Mouse (Mus musculus): ENCODE measurements at regions not wholly inside any gene's neighbourhood (a gene's known extent, or its start where the extent isn't known, plus 50 kb on each side); places are given as distances from the start of the nearest gene placed in this dataset.

- ATAC-seq (replicated peaks; ENCODE audit: insufficient number of reproducible peaks, low FRiP score, low TSS enrichment, poor library complexity, severe bottlenecking): no peak
Observed at GRCm38 (mm10) chr9:116338729-116339100, 163.6 kb upstream of the Tgfbr2 start.

- peak; percentile 84 for ATAC-seq (replicated peaks; ENCODE audit: insufficient number of reproducible peaks, low FRiP score, low TSS enrichment, poor library complexity, severe bottlenecking)
Observed at GRCm38 (mm10) chr9:116338093-116338728, 163.1 kb upstream of the Tgfbr2 start.

GRCm38 (mm10) chr9:116337446-116338010 is 162.4 kb upstream of the Tgfbr2 start:
- ATAC-seq (replicated peaks; ENCODE audit: insufficient number of reproducible peaks, low FRiP score, low TSS enrichment, poor library complexity, severe bottlenecking): no peak

GRCm38 (mm10) chr9:116335561-116336478 is 160.7 kb upstream of the Tgfbr2 start:
- no peak for ATAC-seq (replicated peaks; ENCODE audit: insufficient number of reproducible peaks, low FRiP score, low TSS enrichment, poor library complexity, severe bottlenecking)

- ATAC-seq (replicated peaks; ENCODE audit: insufficient number of reproducible peaks, low FRiP score, low TSS enrichment, poor library complexity, severe bottlenecking): no peak
Observed at GRCm38 (mm10) chr9:116333956-116334463, 158.8 kb upstream of the Tgfbr2 start.

- ATAC-seq (replicated peaks; ENCODE audit: insufficient number of reproducible peaks, low FRiP score, low TSS enrichment, poor library complexity, severe bottlenecking): no peak
Observed at GRCm38 (mm10) chr9:116332485-116333118, 157.4 kb upstream of the Tgfbr2 start.

- no peak for ATAC-seq (replicated peaks; ENCODE audit: insufficient number of reproducible peaks, low FRiP score, low TSS enrichment, poor library complexity, severe bottlenecking)
Observed at GRCm38 (mm10) chr9:116331406-116331805, 156.2 kb upstream of the Tgfbr2 start.

- no peak for ATAC-seq (replicated peaks; ENCODE audit: insufficient number of reproducible peaks, low FRiP score, low TSS enrichment, poor library complexity, severe bottlenecking)
Observed at GRCm38 (mm10) chr9:116330796-116331195, 155.6 kb upstream of the Tgfbr2 start.

- ATAC-seq (replicated peaks; ENCODE audit: insufficient number of reproducible peaks, low FRiP score, low TSS enrichment, poor library complexity, severe bottlenecking): no peak
Observed at GRCm38 (mm10) chr9:116329147-116329546, 154.0 kb upstream of the Tgfbr2 start.

- ATAC-seq (replicated peaks; ENCODE audit: insufficient number of reproducible peaks, low FRiP score, low TSS enrichment, poor library complexity, severe bottlenecking): no peak
Observed at GRCm38 (mm10) chr9:116328201-116328600, 153.0 kb upstream of the Tgfbr2 start.

GRCm38 (mm10) chr9:116327080-116327479 is 151.9 kb upstream of the Tgfbr2 start:
- no peak for ATAC-seq (replicated peaks; ENCODE audit: insufficient number of reproducible peaks, low FRiP score, low TSS enrichment, poor library complexity, severe bottlenecking)

GRCm38 (mm10) chr9:116324971-116325370 is 149.8 kb upstream of the Tgfbr2 start:
- no peak for ATAC-seq (replicated peaks; ENCODE audit: insufficient number of reproducible peaks, low FRiP score, low TSS enrichment, poor library complexity, severe bottlenecking)

- no peak for ATAC-seq (replicated peaks; ENCODE audit: insufficient number of reproducible peaks, low FRiP score, low TSS enrichment, poor library complexity, severe bottlenecking)
Observed at GRCm38 (mm10) chr9:116323871-116324721, 148.9 kb upstream of the Tgfbr2 start.

- no peak for ATAC-seq (replicated peaks; ENCODE audit: insufficient number of reproducible peaks, low FRiP score, low TSS enrichment, poor library complexity, severe bottlenecking)
Observed at GRCm38 (mm10) chr9:116321908-116322307, 146.7 kb upstream of the Tgfbr2 start.

- ATAC-seq (replicated peaks; ENCODE audit: insufficient number of reproducible peaks, low FRiP score, low TSS enrichment, poor library complexity, severe bottlenecking): no peak
Observed at GRCm38 (mm10) chr9:116319421-116319820, 144.3 kb upstream of the Tgfbr2 start.

GRCm38 (mm10) chr9:116316582-116317095 is 141.5 kb upstream of the Tgfbr2 start:
- no peak for ATAC-seq (replicated peaks; ENCODE audit: insufficient number of reproducible peaks, low FRiP score, low TSS enrichment, poor library complexity, severe bottlenecking)

- no peak for ATAC-seq (replicated peaks; ENCODE audit: insufficient number of reproducible peaks, low FRiP score, low TSS enrichment, poor library complexity, severe bottlenecking)
Observed at GRCm38 (mm10) chr9:116314803-116315202, 139.6 kb upstream of the Tgfbr2 start.
